Mouse (Mus musculus): ENCODE data around the gene Junb. TPM values are rescaled to one million over a fixed set of nuclear protein-coding genes. Genes with fewer than 3 reads are reported as not detected.

Gene Junb
- polyA plus RNA-seq, 1 experiment from 2014 or later = 95.9 TPM

DNA sequence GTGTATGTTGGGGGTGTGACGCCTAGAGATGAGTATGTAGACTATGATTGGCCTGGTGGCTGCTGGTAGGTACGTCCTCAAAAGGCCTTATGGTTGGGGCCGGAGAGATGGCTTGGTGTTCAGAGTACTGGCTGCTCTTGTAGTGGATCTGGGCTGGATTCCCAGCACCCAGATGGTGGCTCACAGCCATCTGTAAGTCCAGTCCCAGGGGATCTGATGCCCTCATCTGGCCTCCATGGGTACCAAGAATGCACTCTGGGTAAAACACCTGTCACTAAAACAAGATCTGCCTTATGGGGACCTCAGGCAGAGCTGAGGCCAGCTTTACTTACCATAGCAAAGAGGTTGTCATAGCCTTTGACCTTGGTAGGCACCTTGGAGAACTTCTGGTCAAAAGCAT lies 45.3 kb upstream of the Junb start:
- ATAC-seq (ENCODE audit: low FRiP score, low TSS enrichment) = no peak
- H3K27ac ChIP-seq (replicated peaks) = no peak overlapping the region

DNA sequence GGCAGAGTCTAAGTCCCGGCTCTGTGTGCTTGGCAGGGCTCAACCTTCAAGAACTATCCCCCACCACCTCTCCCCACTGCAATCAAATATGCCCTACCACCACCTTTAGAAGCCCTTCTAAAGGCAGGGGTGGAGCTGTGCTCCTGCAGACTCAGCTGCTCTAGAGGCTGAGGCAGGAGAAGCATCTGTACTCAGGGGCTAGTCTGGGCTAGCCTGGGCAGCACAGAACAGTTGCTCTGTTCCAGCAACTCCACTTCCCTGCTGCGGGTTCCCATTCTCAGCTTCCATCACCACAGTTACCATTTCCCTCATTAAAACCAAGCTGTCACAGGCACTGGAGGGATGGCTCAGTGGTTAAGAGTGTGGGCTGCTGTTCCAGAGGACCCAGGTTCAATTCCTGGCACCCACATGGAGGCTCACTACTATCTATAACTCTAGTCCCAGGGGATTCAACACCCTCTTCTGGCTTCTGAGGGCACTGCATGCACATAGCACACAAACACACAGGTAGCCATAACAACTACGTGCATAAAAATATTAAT lies 43.1 kb upstream of the Junb start:
- DNase-seq (ENCODE audit: low spot score) (no peak), ATAC-seq (ENCODE audit: low FRiP score, low TSS enrichment) (no peak)
- Histone ChIP-seq H3K4me2 (replicated peaks; ENCODE audit: low read depth) (no peak overlapping the region), H3K9me3 (ENCODE audit: control insufficient read depth, low read length) (no peaks in the 10 kb centered on the region), H3K9ac (ENCODE audit: low read length) (no peak overlapping the region), H3K27ac (replicated peaks) (no peak overlapping the region), H3K4me3 (ENCODE audit: low read depth, low read length) (no peak overlapping the region), H3K4me1 (replicated peaks; ENCODE audit: control insufficient read depth, insufficient read depth) (0 out of 2 replicates have a peak, but pooled peaks cover 3% of the 10 kb centered on the region), H3K27me3 (ENCODE audit: control insufficient read depth, insufficient read depth, low read length) (no peaks in the 10 kb centered on the region), H3K36me3 (ENCODE audit: control insufficient read depth, insufficient read depth, low read length) (peaks cover 27% of the 10 kb centered on the region)
- 92% methylated on average over 3 of the region's 3 CpGs for WGBS
- peak; percentile 28 for TF ChIP-seq CTCF (IDR thresholded peaks at IDR 0.05; ENCODE audit: low read depth)
- TF ChIP-seq EP300 (optimal IDR thresholded peaks at IDR 0.05) = no peak

More for the DNA sequence above, 45.3 kb upstream of the Junb start:
- 90% methylated on average over 3 of the region's 3 CpGs for WGBS
- Histone ChIP-seq H3K36me3 (ENCODE audit: control insufficient read depth, insufficient read depth, low read length) (peaks cover 17% of the 10 kb centered on the region), H3K4me3 (ENCODE audit: low read depth, low read length) (no peak overlapping the region), H3K27me3 (ENCODE audit: control insufficient read depth, insufficient read depth, low read length) (no peaks in the 10 kb centered on the region), H3K9me3 (ENCODE audit: control insufficient read depth, low read length) (no peaks in the 10 kb centered on the region), H3K9ac (ENCODE audit: low read length) (no peak overlapping the region), H3K4me2 (replicated peaks; ENCODE audit: low read depth) (peak overlapping the region; percentile 91; the same call in 1 of the 2 replicates), H3K4me1 (replicated peaks; ENCODE audit: control insufficient read depth, insufficient read depth) (peaks cover 3% of the 10 kb centered on the region; the same call in 1 of the 2 replicates)
- DNase-seq (ENCODE audit: low spot score) = no peak
- TF ChIP-seq EP300 (optimal IDR thresholded peaks at IDR 0.05) = no peak
- TF ChIP-seq CTCF (IDR thresholded peaks at IDR 0.05; ENCODE audit: low read depth) = no peak

DNA sequence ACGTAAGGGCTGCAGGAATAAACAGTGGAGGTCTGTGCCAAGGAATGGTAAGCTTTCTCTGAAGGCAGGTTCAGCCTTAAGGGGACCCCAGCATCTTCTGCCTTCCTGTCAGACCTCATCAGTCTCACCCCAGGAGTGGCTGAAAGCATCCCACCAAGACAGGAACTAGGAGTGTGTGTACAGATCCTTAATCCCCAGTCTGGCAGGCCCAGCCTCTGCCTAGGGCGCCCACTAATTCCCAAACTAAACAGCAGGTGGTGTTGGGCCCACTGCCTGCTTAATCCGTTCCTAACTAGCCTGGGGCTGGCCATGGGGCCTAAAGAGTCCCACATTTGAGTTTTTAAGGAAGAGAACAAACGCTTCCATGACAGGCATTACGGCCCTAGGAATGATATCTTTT lies 38.7 kb upstream of the Junb start:
- ATAC-seq (ENCODE audit: low FRiP score, low TSS enrichment) = no peak

DNA sequence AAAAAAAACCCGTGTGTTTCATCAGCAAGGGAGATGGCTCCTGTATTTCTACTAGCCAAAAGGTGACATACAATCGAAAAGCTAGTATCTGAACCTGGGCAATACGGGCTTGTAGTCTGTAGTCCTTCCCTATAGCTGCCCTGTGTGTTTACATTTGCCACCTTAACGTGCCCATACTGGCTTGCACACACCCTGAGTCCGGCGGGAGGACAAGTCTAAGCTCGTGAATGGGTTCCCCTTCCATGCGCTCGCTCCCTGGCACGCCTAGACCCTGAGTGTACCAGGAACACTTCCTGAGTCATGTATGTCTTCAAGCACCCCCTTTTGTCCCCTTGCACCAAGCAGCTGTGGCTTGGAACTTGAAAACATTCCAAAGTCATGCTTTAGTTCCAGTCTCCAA lies 38.2 kb upstream of the Junb start:
- Histone ChIP-seq H3K9ac (ENCODE audit: low read length) (no peak overlapping the region), H3K27me3 (ENCODE audit: control insufficient read depth, insufficient read depth, low read length) (no peaks in the 10 kb centered on the region), H3K9me3 (ENCODE audit: control insufficient read depth, low read length) (no peaks in the 10 kb centered on the region), H3K4me3 (ENCODE audit: low read depth, low read length) (no peak overlapping the region), H3K27ac (replicated peaks) (peak overlapping the region; percentile 78), H3K4me1 (replicated peaks; ENCODE audit: control insufficient read depth, insufficient read depth) (no peaks in the 10 kb centered on the region), H3K36me3 (ENCODE audit: control insufficient read depth, insufficient read depth, low read length) (peaks cover 25% of the 10 kb centered on the region), H3K4me2 (replicated peaks; ENCODE audit: low read depth) (no peak overlapping the region)
- WGBS = 47% methylated on average over 10 of the region's 10 CpGs
- DNase-seq (ENCODE audit: low spot score) (no peak), ATAC-seq (ENCODE audit: low FRiP score, low TSS enrichment) (no peak)
- no peak for TF ChIP-seq EP300 (optimal IDR thresholded peaks at IDR 0.05)
- no peak for TF ChIP-seq CTCF (IDR thresholded peaks at IDR 0.05; ENCODE audit: low read depth)

More for the DNA sequence above, 38.7 kb upstream of the Junb start:
- Histone ChIP-seq H3K36me3 (ENCODE audit: control insufficient read depth, insufficient read depth, low read length) (peaks cover 27% of the 10 kb centered on the region), H3K4me1 (replicated peaks; ENCODE audit: control insufficient read depth, insufficient read depth) (no peaks in the 10 kb centered on the region), H3K9ac (ENCODE audit: low read length) (0 out of 2 replicates have a peak overlapping the region, but pooled peaks have one; percentile 18), H3K27ac (replicated peaks) (peak overlapping the region; percentile 78), H3K27me3 (ENCODE audit: control insufficient read depth, insufficient read depth, low read length) (no peaks in the 10 kb centered on the region), H3K4me2 (replicated peaks; ENCODE audit: low read depth) (no peak overlapping the region), H3K4me3 (ENCODE audit: low read depth, low read length) (no peak overlapping the region), H3K9me3 (ENCODE audit: control insufficient read depth, low read length) (no peaks in the 10 kb centered on the region)
- 31% methylated on average over 5 of the region's 5 CpGs for WGBS
- DNase-seq (ENCODE audit: low spot score) = no peak
- TF ChIP-seq CTCF (IDR thresholded peaks at IDR 0.05; ENCODE audit: low read depth) (peak; percentile 40), EP300 (optimal IDR thresholded peaks at IDR 0.05) (no peak)

DNA sequence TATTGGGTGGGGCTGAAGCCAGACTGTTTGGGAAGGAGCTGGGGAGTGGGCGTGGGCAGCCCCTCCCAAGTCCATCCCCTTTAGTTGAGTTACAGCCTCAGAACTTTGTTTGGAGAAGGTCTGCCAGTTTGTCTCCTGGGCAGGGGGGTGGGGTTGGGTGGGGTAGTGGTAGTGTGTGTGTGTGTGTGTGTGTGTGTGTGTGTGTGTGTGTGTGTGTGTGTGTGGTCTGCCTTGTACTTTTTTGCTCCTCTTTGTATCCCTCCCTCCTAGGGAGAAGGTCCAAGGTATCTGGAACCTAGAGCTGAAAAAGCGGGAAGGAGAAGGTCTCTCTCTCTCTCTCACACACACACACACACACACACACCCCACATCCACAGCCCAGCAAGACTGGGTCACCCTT lies 35.9 kb upstream of the Junb start, which contains the start of gene Best2:
TSS of gene Best2 (minus strand) at position 101 of the 400 bp plus-strand sequence.
- Histone ChIP-seq H3K4me2 (replicated peaks; ENCODE audit: low read depth) (peak within 1 kb of the TSS; percentile 62), H3K27me3 (ENCODE audit: control insufficient read depth, insufficient read depth, low read length) (0 out of 2 replicates have a peak, but pooled peaks cover 4% of the 10 kb centered on the region), H3K36me3 (ENCODE audit: control insufficient read depth, insufficient read depth, low read length) (peaks cover 15% of the 10 kb centered on the region), H3K9me3 (ENCODE audit: control insufficient read depth, low read length) (no peaks in the 10 kb centered on the region), H3K4me1 (replicated peaks; ENCODE audit: control insufficient read depth, insufficient read depth) (no peaks in the 10 kb centered on the region), H3K9ac (ENCODE audit: low read length) (peak within 1 kb of the TSS; percentile 47; the same call in 1 of the 2 replicates), H3K27ac (replicated peaks) (no peak within 1 kb of the TSS), H3K4me3 (ENCODE audit: low read depth, low read length) (peak within 1 kb of the TSS; percentile 31)
- 40% methylated on average over 2 of the region's 2 CpGs for WGBS
- no peak for TF ChIP-seq CTCF (IDR thresholded peaks at IDR 0.05; ENCODE audit: low read depth)
- no peak for TF ChIP-seq EP300 (optimal IDR thresholded peaks at IDR 0.05)
- no peak for DNase-seq (ENCODE audit: low spot score)
- no peak for ATAC-seq (ENCODE audit: low FRiP score, low TSS enrichment)

DNA sequence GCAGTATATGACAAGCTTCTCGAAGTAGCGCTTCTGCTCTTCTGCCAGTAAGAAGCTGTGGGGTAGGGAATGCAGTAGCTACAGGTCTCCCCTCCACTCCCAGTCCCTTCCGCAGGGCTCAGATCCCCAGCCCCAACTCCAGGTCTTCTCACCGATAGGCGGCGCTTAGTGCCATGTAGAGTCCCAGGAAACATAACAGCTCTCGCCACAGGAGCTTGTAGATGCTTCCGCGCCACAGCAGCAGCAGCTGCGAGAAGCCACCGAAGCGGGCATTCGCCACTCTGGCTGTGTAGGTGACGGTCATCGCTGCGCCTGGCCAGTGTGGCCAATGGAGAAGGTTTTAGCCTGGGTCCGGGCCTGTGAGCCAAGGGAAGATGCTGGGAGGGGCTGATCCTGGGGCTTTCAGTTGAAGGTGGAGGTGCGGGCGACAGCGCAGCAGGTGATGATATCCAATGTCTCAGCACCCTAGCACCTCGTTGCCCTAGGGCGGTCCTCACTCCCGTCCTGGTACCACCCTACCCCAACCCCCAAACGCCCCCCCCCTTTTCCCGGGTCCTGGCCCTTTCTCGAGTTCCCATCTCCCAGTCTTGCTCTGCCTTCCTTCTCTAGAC lies 34.8 kb upstream of the Junb start:
- 4% methylated on average over 26 of the region's 26 CpGs for WGBS
- H3K4me2 ChIP-seq (replicated peaks; ENCODE audit: low read depth) = peak overlapping the region; percentile 62
- peak overlapping the region; percentile 31 for H3K4me3 ChIP-seq (ENCODE audit: low read depth, low read length)
- H3K27ac ChIP-seq (replicated peaks) = no peak overlapping the region
- 0 out of 2 replicates have a peak, but pooled peaks cover 4% of the 10 kb centered on the region for H3K27me3 ChIP-seq (ENCODE audit: control insufficient read depth, insufficient read depth, low read length)
- peak overlapping the region; percentile 47; the same call in 1 of the 2 replicates for H3K9ac ChIP-seq (ENCODE audit: low read length)
- no peaks in the 10 kb centered on the region for H3K4me1 ChIP-seq (replicated peaks; ENCODE audit: control insufficient read depth, insufficient read depth)
- no peaks in the 10 kb centered on the region for H3K9me3 ChIP-seq (ENCODE audit: control insufficient read depth, low read length)
- ATAC-seq (ENCODE audit: low FRiP score, low TSS enrichment) = peak; percentile 49; the same call in 1 of the 2 replicates
- H3K36me3 ChIP-seq (ENCODE audit: control insufficient read depth, insufficient read depth, low read length) = peaks cover 4% of the 10 kb centered on the region; the same call in 1 of the 2 replicates
- DNase-seq (ENCODE audit: low spot score) = peak; percentile 85
- TF ChIP-seq CTCF (IDR thresholded peaks at IDR 0.05; ENCODE audit: low read depth) = peak; percentile 82
- no peak for TF ChIP-seq EP300 (optimal IDR thresholded peaks at IDR 0.05)

All from stomach, postnatal 0 days (tissue).